Mouse (Mus musculus) intestine, postnatal 0 days (tissue): ENCODE results near the gene Cdk14. TPM values are rescaled to one million over a fixed set of nuclear protein-coding genes. Genes with fewer than 3 reads are reported as not detected.
A peak's percentile ranks its signal among the peaks of the same experiment; 100 is the strongest.

Experiments used
- ATAC-seq: fragments of 200-750 bp; cut with Nextera tagmentation; 2 replicates; pipeline ENCODE4 v1.8.0; 2017; ENCODE audit warnings: mild to moderate bottlenecking, moderate TSS enrichment, moderate library complexity
- H3K27ac ChIP-seq: fragments of 300-500 bp; sonication (generic); 2 replicates; pipeline ENCODE4 v1.5.1; 2014; ENCODE audit warnings: mild to moderate bottlenecking, low read depth, low read length, moderate library complexity
- H3K27me3 ChIP-seq: fragments of 300-500 bp; sonication (generic); replicated peaks from 2 replicates; pipeline ENCODE4 v1.6.1; 2014; ENCODE audit warnings: low read length, mixed read lengths; ENCODE audit not compliant: control insufficient read depth, insufficient read depth
- H3K36me3 ChIP-seq: fragments of 300-500 bp; sonication (generic); 2 replicates; pipeline ENCODE4 v1.6.1; 2014; ENCODE audit warnings: mild to moderate bottlenecking, moderate library complexity; ENCODE audit not compliant: control insufficient read depth, insufficient read depth
- H3K4me1 ChIP-seq: fragments of 300-500 bp; sonication (generic); replicated peaks from 2 replicates; pipeline ENCODE4 v1.6.1; 2014; ENCODE audit warnings: antibody characterized with exemption, low read length, mixed read lengths; ENCODE audit not compliant: control insufficient read depth, insufficient read depth
- H3K4me2 ChIP-seq: fragments of 300-500 bp; sonication (generic); replicated peaks from 2 replicates; pipeline ENCODE4 v1.6.1; 2014; ENCODE audit warnings: low read depth, mild to moderate bottlenecking, moderate library complexity
- H3K4me3 ChIP-seq: fragments of 300-500 bp; sonication (generic); 2 replicates; pipeline ENCODE4 v1.5.1; 2014; ENCODE audit warnings: low read depth, low read length
- H3K9ac ChIP-seq: fragments of 300-500 bp; sonication (generic); 2 replicates; pipeline ENCODE4 v1.6.1; 2014; ENCODE audit warnings: mild to moderate bottlenecking, low read depth, low read length
- H3K9me3 ChIP-seq: fragments of 300-500 bp; sonication (generic); 2 replicates; pipeline ENCODE4 v1.6.1; 2016; ENCODE audit warnings: mixed run types; ENCODE audit not compliant: control insufficient read depth
- CTCF ChIP-seq: sonication (generic); IDR thresholded peaks from 2 replicates; pipeline ENCODE4 v1.5.1; 2016; ENCODE audit warnings: low read depth, mild to moderate bottlenecking, control low read depth, antibody characterized with exemption, moderate library complexity
- WGBS: fragments of 180-500 bp; shearing (Covaris S2); extraction: QIAGEN DNeasy Blood & Tissue Kit; methylation state at CpG from one replicate; pipeline ENCODE4 v1.1.7; 2014; 5-methylcytosine and 5-hydroxymethylcytosine counted together
- polyA plus RNA-seq: library from polyadenylated mRNA; unstranded; fragments of >200 nt; fragmentation: Nextera tagmentation; extraction: Ambion mirVana; gene quantifications from 2 replicates; pipeline ENCODE4 v1.2.1, GENCODE M21; 2015

Cdk14 gene
- polyA plus RNA-seq, 1 experiment from 2014 or later: 4.4 TPM

DNA sequence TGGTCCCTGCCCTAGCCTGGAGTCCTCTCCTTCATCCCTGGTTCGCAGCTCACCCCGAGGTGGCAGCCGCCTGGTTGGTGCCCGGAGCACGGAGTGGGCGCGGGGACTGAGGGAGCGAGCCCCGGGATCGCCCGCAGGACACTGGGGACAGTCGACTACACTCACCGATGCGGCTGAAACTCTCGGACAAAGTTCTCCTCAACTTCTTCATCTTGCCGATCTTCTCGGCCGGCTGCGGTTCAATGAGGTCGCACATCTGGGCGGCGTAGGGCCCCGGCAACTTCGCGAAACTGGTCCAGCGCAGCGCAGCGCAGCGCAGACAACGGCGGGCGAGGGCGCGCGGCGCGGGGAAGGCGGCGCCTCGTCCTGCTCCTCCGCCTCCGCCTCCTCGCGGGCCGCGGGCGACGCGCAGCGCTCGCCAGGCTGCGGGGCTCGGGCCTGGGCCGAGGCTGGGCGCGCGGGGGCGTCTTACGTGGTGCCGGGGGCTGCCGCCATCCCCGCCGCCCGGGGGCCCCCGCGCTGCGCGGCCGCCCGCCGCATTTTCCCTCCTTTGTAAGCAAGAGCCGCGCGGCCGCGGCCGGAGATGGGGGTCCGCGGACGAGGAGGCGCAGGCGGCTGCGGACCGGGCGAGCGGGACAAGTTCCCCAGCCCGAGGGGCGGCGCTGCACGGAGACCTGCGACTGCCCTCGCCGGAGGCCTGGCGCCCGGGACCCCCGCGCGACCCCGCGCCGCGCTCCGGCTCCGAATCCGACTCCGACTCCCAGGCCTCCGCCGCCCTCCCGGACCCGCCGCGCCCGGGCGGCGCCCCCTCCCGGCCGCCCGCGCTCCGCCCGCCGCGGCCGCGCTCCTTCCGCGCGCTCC lies 40.0 kb downstream of the Cdk14 start:
- ATAC-seq: peak; percentile 90
- Histone ChIP-seq H3K9me3 (no peaks in the 10 kb centered on the region), H3K27me3 (no peaks in the 10 kb centered on the region), H3K9ac (peak overlapping the region; percentile 81), H3K27ac (peak overlapping the region; percentile 79), H3K4me1 (no peaks in the 10 kb centered on the region), H3K4me2 (peak overlapping the region; percentile 99), H3K4me3 (peak overlapping the region; percentile 74), H3K36me3 (no peaks in the 10 kb centered on the region)
- under 1% methylated on average over 111 of the region's 128 CpGs for WGBS
- peak; percentile 34; the same call in 1 of the 2 replicates for TF ChIP-seq CTCF

DNA sequence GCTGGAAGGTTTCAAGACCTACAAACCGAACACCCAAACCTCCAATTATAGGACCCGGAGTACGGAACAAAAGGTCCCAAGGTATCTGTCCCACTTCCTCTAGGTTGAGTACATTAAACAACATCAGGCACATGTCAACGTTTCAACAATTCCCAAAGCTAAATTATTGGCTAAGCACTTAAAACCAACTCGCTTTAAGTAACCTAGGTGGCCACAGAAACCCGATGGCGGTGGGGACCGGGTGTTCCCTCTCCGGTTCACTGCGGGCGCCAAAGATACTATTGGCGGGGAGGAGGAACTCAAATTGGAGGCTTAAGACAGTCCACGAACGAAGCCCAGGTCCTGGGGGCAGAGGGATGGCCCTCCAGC lies 40.6 kb downstream of the Cdk14 start:
- Histone ChIP-seq H3K4me2 (peak overlapping the region; percentile 99), H3K27me3 (no peaks in the 10 kb centered on the region), H3K27ac (0 out of 2 replicates have a peak overlapping the region, but pooled peaks have one; percentile 57), H3K36me3 (no peaks in the 10 kb centered on the region), H3K4me1 (no peaks in the 10 kb centered on the region), H3K9ac (peak overlapping the region; percentile 81), H3K4me3 (peak overlapping the region; percentile 74), H3K9me3 (no peaks in the 10 kb centered on the region)
- TF ChIP-seq CTCF: no peak
- ATAC-seq: no peak
- 2% methylated on average over 14 of the region's 14 CpGs for WGBS

DNA sequence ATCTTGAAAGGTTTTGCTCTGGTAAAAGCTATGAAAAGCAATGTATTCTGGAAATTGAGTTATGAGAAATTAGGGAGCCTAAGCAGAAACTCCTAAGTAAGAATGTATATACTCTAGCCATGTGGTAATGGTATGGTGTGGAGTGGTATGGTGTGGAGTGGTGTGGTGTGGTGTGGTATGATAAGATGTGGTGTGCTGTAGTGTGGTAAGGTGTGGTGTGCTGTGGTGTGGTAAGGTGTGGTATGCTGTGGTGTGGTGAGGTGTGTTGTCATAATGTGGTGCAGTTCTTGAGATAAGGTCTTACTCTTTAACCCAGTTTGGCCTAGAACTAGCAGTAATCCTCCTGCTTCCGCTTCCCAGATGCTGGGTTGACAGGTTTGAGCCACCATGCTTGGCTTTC lies 45.7 kb downstream of the Cdk14 start:
- H3K4me3 ChIP-seq: no peak overlapping the region
- TF ChIP-seq CTCF: no peak
- H3K4me1 ChIP-seq: no peaks in the 10 kb centered on the region
- WGBS: 91% methylated on average over 1 of the region's 1 CpGs
- no peak for ATAC-seq
- no peak overlapping the region for H3K27ac ChIP-seq
- no peaks in the 10 kb centered on the region for H3K9me3 ChIP-seq
- H3K4me2 ChIP-seq: no peak overlapping the region
- H3K27me3 ChIP-seq: no peaks in the 10 kb centered on the region
- H3K9ac ChIP-seq: no peak overlapping the region
- no peaks in the 10 kb centered on the region for H3K36me3 ChIP-seq

DNA sequence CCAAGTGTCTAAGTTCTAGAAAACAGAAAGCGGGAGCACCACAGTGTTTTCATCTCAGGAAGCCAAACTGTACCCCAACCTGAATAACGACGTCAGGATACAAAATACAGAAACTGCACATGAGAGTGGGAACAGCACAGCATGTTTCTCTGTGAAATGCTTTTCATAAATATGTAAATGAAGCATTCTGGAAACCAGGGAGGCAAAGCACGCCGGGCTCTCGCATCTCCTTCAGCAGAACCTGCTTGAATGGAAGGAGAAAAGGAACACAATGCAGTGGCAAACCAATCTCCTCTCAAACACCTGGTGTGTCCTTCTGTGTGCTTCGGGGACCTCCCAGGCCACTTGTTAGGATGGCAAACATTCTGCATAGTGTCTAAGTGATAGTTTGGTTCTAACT lies 46.6 kb downstream of the Cdk14 start:
- Histone ChIP-seq H3K9me3 (no peaks in the 10 kb centered on the region), H3K4me1 (no peaks in the 10 kb centered on the region), H3K9ac (no peak overlapping the region), H3K27ac (no peak overlapping the region), H3K27me3 (no peaks in the 10 kb centered on the region), H3K4me3 (no peak overlapping the region), H3K4me2 (no peak overlapping the region), H3K36me3 (no peaks in the 10 kb centered on the region)
- no peak for TF ChIP-seq CTCF
- WGBS: 90% methylated on average over 7 of the region's 7 CpGs
- no peak for ATAC-seq

DNA sequence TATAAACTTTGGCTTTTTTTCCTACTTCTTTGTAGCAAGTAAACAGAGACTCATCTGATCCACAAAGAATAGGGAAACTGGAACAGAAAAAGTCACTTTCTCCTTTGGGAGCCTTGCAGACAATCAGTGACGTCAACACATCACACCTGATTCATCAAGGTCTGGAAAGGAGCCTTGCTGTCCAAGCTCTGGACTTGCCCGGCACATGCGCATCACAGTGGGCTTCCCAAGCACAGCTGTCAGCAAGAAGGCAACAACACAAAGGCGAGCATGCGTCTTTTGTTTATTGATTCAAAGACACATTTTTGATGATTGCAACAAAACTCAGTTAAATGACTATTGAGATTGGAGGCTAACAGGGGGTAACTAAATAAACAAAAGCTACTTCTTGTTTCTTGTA lies 47.2 kb downstream of the Cdk14 start:
- Histone ChIP-seq H3K27ac (no peak overlapping the region), H3K9ac (no peak overlapping the region), H3K4me1 (no peaks in the 10 kb centered on the region), H3K4me3 (no peak overlapping the region), H3K36me3 (no peaks in the 10 kb centered on the region), H3K4me2 (no peak overlapping the region), H3K27me3 (no peaks in the 10 kb centered on the region), H3K9me3 (no peaks in the 10 kb centered on the region)
- ATAC-seq: no peak
- WGBS: 78% methylated on average over 5 of the region's 5 CpGs
- no peak for TF ChIP-seq CTCF

DNA sequence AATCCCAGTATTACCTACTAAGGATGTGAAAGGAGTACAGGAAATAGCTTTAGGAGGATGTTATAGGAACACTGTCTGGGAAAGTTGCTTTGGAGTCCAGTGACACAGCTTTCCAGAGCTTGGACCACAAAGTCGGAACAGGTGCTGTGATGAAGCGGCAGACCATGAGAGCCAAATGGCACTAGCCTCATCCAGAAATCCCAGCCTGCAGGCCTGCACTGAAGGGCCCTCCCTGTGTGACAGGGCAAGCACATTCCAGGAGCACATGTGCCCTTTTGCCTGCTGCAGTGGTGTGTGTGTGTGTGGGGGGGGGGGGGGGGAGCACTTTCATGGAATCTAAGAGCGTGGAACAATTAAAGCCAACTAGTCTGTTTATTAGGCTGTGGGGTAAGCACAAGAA lies 47.8 kb downstream of the Cdk14 start:
- ATAC-seq: no peak
- no peak for TF ChIP-seq CTCF
- 88% methylated on average over 3 of the region's 3 CpGs for WGBS
- Histone ChIP-seq H3K9ac (no peak overlapping the region), H3K36me3 (no peaks in the 10 kb centered on the region), H3K27ac (no peak overlapping the region), H3K4me1 (no peaks in the 10 kb centered on the region), H3K27me3 (no peaks in the 10 kb centered on the region), H3K4me2 (no peak overlapping the region), H3K4me3 (no peak overlapping the region), H3K9me3 (no peaks in the 10 kb centered on the region)
